Mouse (Mus musculus) bone marrow macrophage, adult 2 months (primary cell): Measurements from ENCODE around the gene Tshz3.

Experiments used
- CTCF ChIP-seq: IDR thresholded peaks from 2 replicates; pipeline ENCODE4 v1.5.1; 2012; ENCODE audit warnings: low read depth, mild to moderate bottlenecking, low read length, moderate library complexity
- POLR2A ChIP-seq: IDR thresholded peaks from 2 replicates; pipeline ENCODE4 v1.6.1; 2012; ENCODE audit warnings: mild to moderate bottlenecking, low read depth, low read length, borderline replicate concordance

DNA sequence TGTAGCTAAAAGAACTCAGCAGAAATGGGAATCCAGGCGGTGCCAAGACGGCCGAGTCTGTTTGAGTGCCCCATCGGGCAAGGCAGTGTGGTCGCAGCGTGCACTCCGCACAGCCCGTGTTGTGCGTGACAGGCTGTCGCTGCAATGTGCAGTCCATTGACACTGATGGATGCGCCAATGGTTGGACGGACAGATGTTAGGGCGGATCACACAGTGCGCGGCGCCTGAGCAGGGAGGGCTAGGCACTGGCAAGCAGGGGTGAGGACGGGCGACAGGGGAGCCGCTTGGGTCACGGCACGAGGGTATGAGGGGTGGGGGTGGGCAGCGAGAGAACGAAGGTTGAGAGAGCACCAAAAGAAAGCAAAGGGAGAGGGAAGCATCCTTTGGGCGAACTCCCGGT, 2.6 kb upstream of the Tshz3 start:
- TF ChIP-seq CTCF (no peak), POLR2A (no peak)
